Mouse (Mus musculus): ENCODE measurements at regions not wholly inside any gene's neighbourhood (a gene's known extent, or its start where the extent isn't known, plus 50 kb on each side); places are given as distances from the start of the nearest gene placed in this dataset.

DNA sequence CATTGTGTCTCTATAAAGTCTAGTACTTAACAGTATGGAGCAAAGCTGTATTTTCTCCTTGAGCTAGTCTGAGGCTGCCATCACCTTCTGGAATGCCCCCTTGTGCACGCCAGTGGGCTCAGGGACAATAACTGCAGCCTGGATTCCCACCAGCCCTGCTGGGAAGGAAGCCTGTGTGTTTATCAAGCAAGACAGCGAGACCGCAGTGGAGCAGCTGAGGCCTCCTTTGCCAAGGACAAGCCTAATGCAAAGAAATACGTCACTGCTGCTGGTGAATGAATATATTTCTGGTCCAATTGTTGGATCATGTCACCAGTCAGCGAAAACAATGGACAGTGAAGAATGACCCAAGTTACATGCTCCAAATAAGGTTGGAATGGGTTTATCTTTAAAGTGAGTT lies 190.8 kb upstream of the Tank start:
- DNase-seq: peak; percentile 21 to 24
- H3K27me3 ChIP-seq (ENCODE audit: control insufficient read depth, insufficient read depth, low read length): no peaks in the 10 kb centered on the region
- 51% methylated on average over 5 of the region's 5 CpGs for WGBS
- H3K27ac ChIP-seq: no peak overlapping the region
- H3K9ac ChIP-seq (ENCODE audit: low read depth, low read length): no peak overlapping the region
- no peaks in the 10 kb centered on the region for H3K79me2 ChIP-seq (replicated peaks; ENCODE audit: control insufficient read depth, insufficient read depth, low read length)
- H3K36me3 ChIP-seq (ENCODE audit: control insufficient read depth, insufficient read depth, low read length): no peaks in the 10 kb centered on the region
- no peak overlapping the region for H3K4me3 ChIP-seq
- TF ChIP-seq POLR2A (IDR thresholded peaks at IDR 0.05; ENCODE audit: insufficient read depth, low read depth, low read length) (no peak), EP300 (IDR thresholded peaks at IDR 0.05; ENCODE audit: insufficient read depth, low read depth, low read length) (no peak), CTCF (IDR thresholded peaks at IDR 0.05) (no peak)
- intact Hi-C loops (cut with DNase I): no loop called here
- H3K4me1 ChIP-seq (ENCODE audit: control insufficient read depth, insufficient read depth, low read length): no peaks in the 10 kb centered on the region; the same call in 1 of the 2 replicates

DNA sequence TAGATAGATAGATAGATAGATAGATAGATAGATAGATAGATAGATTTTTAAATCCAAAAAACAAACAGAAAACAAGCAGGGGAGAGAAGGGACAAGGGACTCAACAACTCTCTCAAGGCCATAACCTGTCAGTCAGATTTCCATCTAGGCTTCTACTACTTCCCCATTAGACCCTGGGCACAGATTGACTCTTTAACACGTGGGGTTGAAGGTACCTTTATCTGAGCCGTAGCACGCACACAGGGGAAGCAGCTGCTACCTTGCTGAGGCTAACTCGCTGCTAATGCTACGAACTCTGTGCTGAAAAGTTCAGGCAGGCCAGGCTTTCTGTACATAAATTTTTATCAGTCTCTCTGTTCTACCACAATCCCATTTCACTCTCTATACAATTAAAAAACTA lies 191.4 kb upstream of the Tank start:
- Histone ChIP-seq H3K4me3 (no peak overlapping the region), H3K27ac (no peak overlapping the region), H3K4me1 (ENCODE audit: control insufficient read depth, insufficient read depth, low read length) (no peaks in the 10 kb centered on the region; the same call in 1 of the 2 replicates), H3K36me3 (ENCODE audit: control insufficient read depth, insufficient read depth, low read length) (no peaks in the 10 kb centered on the region), H3K27me3 (ENCODE audit: control insufficient read depth, insufficient read depth, low read length) (no peaks in the 10 kb centered on the region), H3K79me2 (replicated peaks; ENCODE audit: control insufficient read depth, insufficient read depth, low read length) (no peaks in the 10 kb centered on the region), H3K9ac (ENCODE audit: low read depth, low read length) (no peak overlapping the region)
- TF ChIP-seq EP300 (IDR thresholded peaks at IDR 0.05; ENCODE audit: insufficient read depth, low read depth, low read length): no peak
- TF ChIP-seq CTCF (IDR thresholded peaks at IDR 0.05): no peak
- no peak for TF ChIP-seq POLR2A (IDR thresholded peaks at IDR 0.05; ENCODE audit: insufficient read depth, low read depth, low read length)
- intact Hi-C loops (cut with DNase I): no loop called here
- WGBS: 90% methylated on average over 5 of the region's 5 CpGs
- no peak for DNase-seq

DNA sequence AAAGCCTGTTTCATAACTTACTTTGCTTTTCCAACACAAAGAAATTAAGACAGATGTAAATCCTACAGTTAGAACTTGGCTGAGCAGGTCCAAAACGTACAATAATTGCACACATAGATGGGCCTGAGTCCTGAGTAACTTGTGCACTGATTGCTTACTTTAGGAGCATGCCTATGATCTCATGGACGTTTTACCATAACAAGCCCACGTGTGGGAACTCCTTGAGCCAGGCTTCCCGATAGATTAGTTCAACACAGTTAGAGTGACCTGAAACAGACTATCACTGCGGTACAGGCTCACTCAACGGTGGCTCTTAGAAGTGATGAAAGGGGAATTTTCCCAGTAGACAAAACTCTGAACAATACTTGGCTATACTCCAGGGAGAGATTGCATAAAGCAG lies 193.9 kb upstream of the Tank start:
- Histone ChIP-seq H3K79me2 (replicated peaks; ENCODE audit: control insufficient read depth, insufficient read depth, low read length) (no peaks in the 10 kb centered on the region), H3K27ac (no peak overlapping the region), H3K4me3 (no peak overlapping the region), H3K9ac (ENCODE audit: low read depth, low read length) (no peak overlapping the region), H3K36me3 (ENCODE audit: control insufficient read depth, insufficient read depth, low read length) (no peaks in the 10 kb centered on the region), H3K4me1 (ENCODE audit: control insufficient read depth, insufficient read depth, low read length) (no peaks in the 10 kb centered on the region; the same call in 1 of the 2 replicates), H3K27me3 (ENCODE audit: control insufficient read depth, insufficient read depth, low read length) (no peaks in the 10 kb centered on the region)
- TF ChIP-seq POLR2A (IDR thresholded peaks at IDR 0.05; ENCODE audit: insufficient read depth, low read depth, low read length) (no peak), CTCF (IDR thresholded peaks at IDR 0.05) (no peak), EP300 (IDR thresholded peaks at IDR 0.05; ENCODE audit: insufficient read depth, low read depth, low read length) (no peak)
- 35% methylated on average over 6 of the region's 6 CpGs for WGBS
- intact Hi-C loops (cut with DNase I): no loop called here
- DNase-seq: no peak

DNA sequence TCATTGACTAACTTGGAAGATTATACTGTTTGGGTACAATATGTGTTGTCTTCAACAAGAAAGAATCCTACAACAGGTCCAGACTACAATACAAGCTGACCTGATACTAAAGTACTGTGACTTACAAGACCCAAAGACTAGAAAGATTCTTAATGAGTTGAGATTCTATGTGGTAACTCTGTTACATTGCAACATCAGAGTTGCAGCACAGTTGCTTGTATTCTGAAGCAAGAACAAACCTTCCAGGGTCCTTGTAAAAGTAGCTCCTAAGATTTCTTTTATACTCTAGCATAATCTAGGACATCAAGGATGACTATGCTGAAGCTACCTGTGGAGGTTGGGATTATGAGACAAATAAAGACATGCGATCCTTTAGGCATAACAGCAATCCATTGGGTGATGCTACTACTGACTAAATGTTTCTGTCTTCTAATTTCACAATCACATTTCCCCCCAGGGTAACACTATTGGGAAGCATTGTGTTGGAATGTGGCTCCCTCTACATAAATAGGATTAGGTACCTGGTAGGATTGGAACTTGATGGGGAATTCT lies 194.6 kb upstream of the Tank start:
- Histone ChIP-seq H3K27me3 (ENCODE audit: control insufficient read depth, insufficient read depth, low read length) (no peaks in the 10 kb centered on the region), H3K4me1 (ENCODE audit: control insufficient read depth, insufficient read depth, low read length) (no peaks in the 10 kb centered on the region; the same call in 1 of the 2 replicates), H3K4me3 (no peak overlapping the region), H3K36me3 (ENCODE audit: control insufficient read depth, insufficient read depth, low read length) (no peaks in the 10 kb centered on the region), H3K27ac (no peak overlapping the region), H3K79me2 (replicated peaks; ENCODE audit: control insufficient read depth, insufficient read depth, low read length) (no peaks in the 10 kb centered on the region), H3K9ac (ENCODE audit: low read depth, low read length) (no peak overlapping the region)
- 98% methylated on average over 1 of the region's 1 CpGs for WGBS
- TF ChIP-seq EP300 (IDR thresholded peaks at IDR 0.05; ENCODE audit: insufficient read depth, low read depth, low read length): no peak
- no peak for TF ChIP-seq POLR2A (IDR thresholded peaks at IDR 0.05; ENCODE audit: insufficient read depth, low read depth, low read length)
- TF ChIP-seq CTCF (IDR thresholded peaks at IDR 0.05): no peak
- intact Hi-C loops (cut with DNase I): no loop called here
- no peak for DNase-seq

DNA sequence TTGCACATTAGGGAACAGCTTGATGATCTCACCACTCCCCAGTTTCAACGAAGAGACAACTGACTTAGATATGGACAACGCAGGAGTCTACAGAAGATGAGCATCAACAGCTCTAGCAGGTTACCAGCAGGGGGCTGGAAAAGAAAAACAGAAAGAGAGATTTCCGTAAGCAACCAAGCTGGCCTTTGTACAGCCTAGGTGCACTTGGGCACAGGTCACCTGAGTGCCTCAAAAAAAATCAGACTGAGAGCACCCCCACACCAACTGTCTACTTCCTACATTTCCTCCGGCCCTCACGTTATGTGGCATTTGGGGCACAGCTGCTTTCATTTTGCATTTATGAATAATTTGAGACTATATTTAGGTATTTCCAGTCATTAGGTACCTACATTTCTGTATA lies 199.3 kb upstream of the Tank start:
- WGBS: 74% methylated on average over 5 of the region's 5 CpGs
- intact Hi-C loops (cut with DNase I): no loop called here
- H3K27ac ChIP-seq: no peak overlapping the region
- H3K27me3 ChIP-seq (ENCODE audit: control insufficient read depth, insufficient read depth, low read length): no peaks in the 10 kb centered on the region
- DNase-seq: no peak
- H3K4me3 ChIP-seq: no peak overlapping the region
- H3K4me1 ChIP-seq (ENCODE audit: control insufficient read depth, insufficient read depth, low read length): no peaks in the 10 kb centered on the region
- no peaks in the 10 kb centered on the region for H3K79me2 ChIP-seq (replicated peaks; ENCODE audit: control insufficient read depth, insufficient read depth, low read length)
- H3K9ac ChIP-seq (ENCODE audit: low read depth, low read length): no peak overlapping the region
- TF ChIP-seq CTCF (IDR thresholded peaks at IDR 0.05) (no peak), EP300 (IDR thresholded peaks at IDR 0.05; ENCODE audit: insufficient read depth, low read depth, low read length) (no peak), POLR2A (IDR thresholded peaks at IDR 0.05; ENCODE audit: insufficient read depth, low read depth, low read length) (no peak)
- no peaks in the 10 kb centered on the region for H3K36me3 ChIP-seq (ENCODE audit: control insufficient read depth, insufficient read depth, low read length)

DNA sequence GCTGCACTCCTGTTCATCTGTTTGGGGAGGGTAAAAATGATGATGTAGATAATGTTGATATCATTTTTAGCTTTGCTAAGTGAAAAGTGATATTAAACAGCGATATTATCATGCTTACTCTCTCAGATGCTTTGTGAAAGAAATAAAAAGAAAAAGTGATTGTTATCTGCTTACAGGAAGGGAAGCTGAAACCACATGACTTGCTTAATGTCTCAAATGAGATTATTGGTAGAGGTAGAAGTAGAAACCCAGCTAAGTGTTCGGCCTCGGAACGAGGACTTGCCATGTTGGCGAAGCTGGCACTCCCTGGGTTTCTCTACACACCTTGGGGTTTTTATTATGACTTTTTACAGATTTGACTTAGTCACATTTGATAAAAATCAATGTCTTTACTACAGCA lies 200.1 kb upstream of the Tank start:
- no peaks in the 10 kb centered on the region for H3K36me3 ChIP-seq (ENCODE audit: control insufficient read depth, insufficient read depth, low read length)
- no peak overlapping the region for H3K27ac ChIP-seq
- TF ChIP-seq EP300 (IDR thresholded peaks at IDR 0.05; ENCODE audit: insufficient read depth, low read depth, low read length): no peak
- TF ChIP-seq CTCF (IDR thresholded peaks at IDR 0.05): no peak
- no peak for TF ChIP-seq POLR2A (IDR thresholded peaks at IDR 0.05; ENCODE audit: insufficient read depth, low read depth, low read length)
- 90% methylated on average over 5 of the region's 5 CpGs for WGBS
- H3K4me1 ChIP-seq (ENCODE audit: control insufficient read depth, insufficient read depth, low read length): no peaks in the 10 kb centered on the region
- intact Hi-C loops (cut with DNase I): no loop called here
- no peak overlapping the region for H3K4me3 ChIP-seq
- no peak overlapping the region for H3K9ac ChIP-seq (ENCODE audit: low read depth, low read length)
- DNase-seq: no peak
- H3K79me2 ChIP-seq (replicated peaks; ENCODE audit: control insufficient read depth, insufficient read depth, low read length): no peaks in the 10 kb centered on the region
- no peaks in the 10 kb centered on the region for H3K27me3 ChIP-seq (ENCODE audit: control insufficient read depth, insufficient read depth, low read length)

Measured in heart, adult 2 months (tissue).